Mouse (Mus musculus) MEL (cell line): ENCODE measurements around the gene Parp1. TPM values are rescaled to one million over a fixed set of nuclear protein-coding genes. Genes with fewer than 3 reads are reported as not detected.
A peak's percentile ranks its signal among the peaks of the same experiment; 100 is the strongest.

Experiments
- DNase-seq: peaks from one replicate; pipeline ENCODE4 v3.0.0; 2011; ENCODE audit warnings: low read depth, low spot score
- H3K27ac ChIP-seq: 2 replicates; pipeline ENCODE4 v1.5.1; 2012; ENCODE audit warnings: low read depth, mild to moderate bottlenecking, control low read depth, low read length, moderate library complexity; ENCODE audit not compliant: control insufficient read depth
- H3K27me3 ChIP-seq, 2 experiments: fragments of 150-350 bp in 1 of 2; sonication (generic) in 1 of 2; 2 replicates each; pipeline ENCODE4 v1.6.1; 2012; ENCODE audit warnings: low read length in 2 of 2, mild to moderate bottlenecking in 2 of 2, improper control_type of control experiment in 1 of 2, moderate library complexity in 1 of 2; ENCODE audit not compliant: insufficient read depth in 2 of 2, control insufficient read depth in 1 of 2
- H3K36me3 ChIP-seq, 2 experiments: 2 replicates each; pipeline ENCODE4 v1.6.1; 2012 to 2014; ENCODE audit warnings: low read length in 2 of 2, improper control_type of control experiment in 1 of 2, inconsistent platforms in 1 of 2, mild to moderate bottlenecking in 1 of 2; ENCODE audit not compliant: insufficient read depth in 2 of 2, control insufficient read depth in 1 of 2
- H3K4me1 ChIP-seq, 2 experiments: fragments of 150-350 bp in 1 of 2; sonication (generic) in 1 of 2; 2 replicates each; pipeline ENCODE4 v1.6.1; 2012; ENCODE audit warnings: low read length in 2 of 2, improper control_type of control experiment in 1 of 2, mild to moderate bottlenecking in 1 of 2; ENCODE audit not compliant: insufficient read depth in 2 of 2, control insufficient read depth in 1 of 2
- H3K4me3 ChIP-seq, 2 experiments: fragments of 150-350 bp in 1 of 2; sonication (generic) in 1 of 2; 2 replicates each; pipeline ENCODE4 v1.5.1; 2012; ENCODE audit warnings: low read depth in 2 of 2, low read length in 2 of 2, mild to moderate bottlenecking in 2 of 2, moderate library complexity in 2 of 2, control low read depth in 1 of 2, improper control_type of control experiment in 1 of 2; ENCODE audit not compliant: control insufficient read depth in 1 of 2, insufficient read depth in 1 of 2
- H3K79me2 ChIP-seq: 2 replicates; pipeline ENCODE4 v1.6.1; 2012; ENCODE audit warnings: mild to moderate bottlenecking, low read length, moderate library complexity; ENCODE audit not compliant: control insufficient read depth, poor library complexity, insufficient read depth
- H3K9ac ChIP-seq: 2 replicates; pipeline ENCODE4 v1.6.1; 2012; ENCODE audit warnings: low read depth, mild to moderate bottlenecking, control low read depth, low read length, moderate library complexity; ENCODE audit not compliant: control insufficient read depth, poor library complexity, severe bottlenecking
- H3K9me3 ChIP-seq: fragments of 150-350 bp; sonication (generic); replicated peaks from 2 replicates; pipeline ENCODE4 v1.6.1; 2012; ENCODE audit warnings: mild to moderate bottlenecking, low read length, improper control_type of control experiment, moderate library complexity; ENCODE audit not compliant: insufficient read depth
- CHD1 ChIP-seq: IDR thresholded peaks from 2 replicates; pipeline ENCODE4 v1.6.1; 2012; ENCODE audit warnings: low read depth, mild to moderate bottlenecking, inconsistent platforms, low read length, improper control_type of control experiment
- CTCF ChIP-seq, 3 experiments: IDR thresholded peaks in 2 of 3; conservative IDR thresholded peaks in 1 of 3; 2 replicates each; pipeline ENCODE4 v1.5.1; 2011 to 2012; ENCODE audit warnings: low read length in 3 of 3, low read depth in 2 of 3, mild to moderate bottlenecking in 2 of 3, improper control_type of control experiment in 1 of 3, inconsistent platforms in 1 of 3, mixed read lengths in 1 of 3, moderate library complexity in 1 of 3; ENCODE audit not compliant: control insufficient read depth in 1 of 3, insufficient read depth in 1 of 3, poor library complexity in 1 of 3, severe bottlenecking in 1 of 3
- HCFC1 ChIP-seq: IDR thresholded peaks from 2 replicates; pipeline ENCODE4 v1.6.1; 2012; ENCODE audit warnings: low read depth, mild to moderate bottlenecking, inconsistent platforms, low read length, improper control_type of control experiment, moderate library complexity
- MXI1 ChIP-seq: IDR thresholded peaks from 2 replicates; pipeline ENCODE4 v1.6.1; 2011; ENCODE audit warnings: mild to moderate bottlenecking, low read depth, low read length, improper control_type of control experiment
- MYC ChIP-seq: IDR thresholded peaks from 2 replicates; pipeline ENCODE4 v1.6.1; 2011; ENCODE audit warnings: low read depth, mild to moderate bottlenecking, low read length, improper control_type of control experiment, moderate library complexity
- POLR2AphosphoS5 ChIP-seq: IDR thresholded peaks from 2 replicates; pipeline ENCODE4 v1.6.1; 2012; ENCODE audit warnings: low read depth, borderline replicate concordance, mild to moderate bottlenecking, inconsistent platforms, low read length, moderate library complexity, mixed read lengths
- SIN3A ChIP-seq: IDR thresholded peaks from 2 replicates; pipeline ENCODE4 v1.6.1; 2012; ENCODE audit warnings: low read length, improper control_type of control experiment, inconsistent platforms
- USF1 ChIP-seq: IDR thresholded peaks from 2 replicates; pipeline ENCODE4 v1.6.1; 2014; ENCODE audit warnings: low read depth, mild to moderate bottlenecking, inconsistent platforms, low read length, improper control_type of control experiment, moderate library complexity
- ZMIZ1 ChIP-seq: IDR thresholded peaks from 2 replicates; pipeline ENCODE4 v1.6.1; 2012; ENCODE audit warnings: low read depth, mild to moderate bottlenecking, inconsistent platforms, low read length, improper control_type of control experiment, moderate library complexity
- polyA plus RNA-seq, 2 experiments: library from polyadenylated mRNA; stranded (reverse) in 1 of 2; unstranded in 1 of 2; fragments of >175 nt in 1 of 2; fragments of >200 nt in 1 of 2; gene quantifications; 2 replicates each; pipeline versions ENCODE4 v1.2.1 to v1.2.4; 2012; ENCODE audit warnings: low replicate concordance in 2 of 2, low read depth in 1 of 2; ENCODE audit not compliant: insufficient read length in 2 of 2, insufficient read depth in 1 of 2, missing spikeins in 1 of 2
- total RNA-seq: library from RNA; depleted of rRNA; stranded (reverse); fragments of 300-350 nt; gene quantifications from 2 replicates; pipeline ENCODE4 v1.2.3, GENCODE M21; 2012; rRNA removed

Parp1 gene
- total and polyA plus RNA-seq, 3 experiments = 136 to 188 (median 140) TPM

DNA sequence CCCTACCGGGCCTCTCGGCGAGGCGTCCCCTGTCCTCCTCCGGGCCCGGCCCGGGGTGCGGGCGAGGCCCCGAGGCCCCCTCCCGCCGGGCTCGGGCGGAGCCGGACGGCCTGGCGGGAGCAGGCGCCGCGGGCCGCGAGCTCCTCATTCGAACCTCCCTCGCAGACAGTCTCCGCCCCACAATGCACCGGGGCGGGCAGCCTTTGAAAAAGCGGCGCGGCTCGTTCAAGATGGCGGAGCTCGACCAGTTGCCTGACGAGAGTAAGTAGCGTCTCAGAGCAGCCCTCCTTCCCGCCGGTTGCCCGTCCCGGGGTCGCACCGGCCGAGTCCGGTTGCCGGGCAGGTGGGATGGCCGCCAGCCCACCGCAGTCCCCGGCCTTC is 72.4 kb downstream of the Parp1 start, which contains the start of gene Lin9 (continued):
- TF ChIP-seq SIN3A (peak; percentile 50; the same call in 1 of the 2 replicates), ZMIZ1 (peak; percentile 76), POLR2AphosphoS5 (no peak)

DNA sequence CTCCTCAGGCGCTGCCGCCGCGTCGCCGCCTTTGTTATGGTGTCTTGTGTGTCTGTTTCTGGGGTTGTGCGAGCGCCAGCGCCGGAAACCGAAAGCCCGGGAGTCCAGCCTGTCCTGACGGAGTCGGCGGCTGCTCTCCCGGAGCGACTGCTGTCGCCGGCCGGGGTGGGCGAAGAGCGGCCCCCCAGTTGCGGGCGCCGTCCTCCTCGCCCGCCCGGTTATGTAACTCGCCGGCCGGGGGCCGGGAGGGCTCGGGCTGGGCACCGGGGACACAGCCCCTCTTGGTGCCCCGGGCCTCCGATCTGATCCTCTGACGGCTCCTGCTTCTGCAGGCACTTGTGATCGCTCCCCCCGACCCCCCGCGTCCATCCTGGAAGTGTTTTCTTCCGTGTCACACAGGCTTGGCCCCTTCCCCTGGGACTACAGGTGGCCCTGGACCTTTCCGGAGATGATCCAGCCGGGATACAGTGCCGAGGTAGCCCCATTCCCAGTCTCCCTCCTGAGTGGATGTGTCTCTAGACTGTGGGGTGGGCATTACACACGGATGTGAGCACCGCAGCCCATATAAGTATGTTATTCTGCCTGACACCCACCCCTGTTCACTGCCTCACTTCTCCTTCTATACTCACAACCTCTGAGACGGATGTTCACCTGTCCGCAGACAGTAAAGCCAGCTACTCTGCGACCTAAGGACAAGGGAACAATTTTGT is 72.9 kb downstream of the Parp1 start:
- TF ChIP-seq MXI1 = no peak
- TF ChIP-seq CHD1 = peak; percentile 79; the same call in 1 of the 2 replicates
- Histone ChIP-seq H3K27me3 (no peaks in the 10 kb centered on the region), H3K9ac (peak overlapping the region; percentile 100), H3K36me3 (peaks cover 0 to 21% of the 10 kb centered on the region in 2 experiments; a peak in 2 of 4 replicates), H3K9me3 (no peaks in the 10 kb centered on the region), H3K4me1 (peaks cover 0 to 18% of the 10 kb centered on the region in 2 experiments; a peak in 2 of 4 replicates), H3K4me3 (peak overlapping the region; percentile 90 to 93), H3K79me2 (peaks cover 45% of the 10 kb centered on the region), H3K27ac (peak overlapping the region; percentile 80)
- peak; percentile 44 for DNase-seq

DNA sequence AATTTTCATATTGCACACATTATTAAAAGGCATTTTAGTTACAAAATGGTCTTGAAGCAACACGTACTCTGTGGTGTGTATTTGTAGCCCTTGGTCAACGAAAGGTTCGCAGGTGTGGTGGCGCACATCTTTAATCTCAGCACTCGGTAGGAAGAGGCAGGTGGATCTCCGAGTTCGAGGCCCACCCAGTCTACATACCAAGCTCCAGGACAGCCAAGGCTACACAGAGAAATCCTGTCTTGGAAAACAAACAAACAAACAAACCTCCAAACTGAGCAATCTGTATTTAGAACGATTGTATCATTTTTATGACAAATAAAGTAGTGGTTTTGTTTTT is 73.5 kb downstream of the Parp1 start:
- peak overlapping the region; percentile 100 for H3K9ac ChIP-seq

More for the DNA sequence above, 73.5 kb downstream of the Parp1 start:
- H3K4me1 ChIP-seq = peaks cover 0 to 18% of the 10 kb centered on the region in 2 experiments; a peak in 2 of 4 replicates
- DNase-seq = peak; percentile 26
- H3K36me3 ChIP-seq = peaks cover 0 to 21% of the 10 kb centered on the region in 2 experiments; a peak in 2 of 4 replicates
- peak overlapping the region; percentile 90 to 93 for H3K4me3 ChIP-seq
- H3K27ac ChIP-seq = no peak overlapping the region
- no peaks in the 10 kb centered on the region for H3K9me3 ChIP-seq
- H3K27me3 ChIP-seq = no peaks in the 10 kb centered on the region
- peaks cover 46% of the 10 kb centered on the region for H3K79me2 ChIP-seq
- no peak for TF ChIP-seq CTCF (IDR thresholded peaks at IDR 0.05 in 2 of 3, conservative IDR thresholded peaks at IDR 0.05 in 1 of 3; ENCODE audit: control insufficient read depth in 1 of 3, insufficient read depth in 1 of 3, low read depth in 2 of 3, low read length in 3 of 3, poor library complexity in 1 of 3, severe bottlenecking in 1 of 3)
- peak; percentile 78; the same call in 1 of the 2 replicates for TF ChIP-seq CHD1
- no peak for TF ChIP-seq HCFC1
- TF ChIP-seq MYC = no peak
- TF ChIP-seq USF1 = no peak

Other genes starting within 250 kb of the Parp1 start
- gene Itpkb, start 238.4 kb upstream of the Parp1 start, total RNA-seq = 3.4 and 3.7 TPM in 2 replicates
- gene Itpkb, start 238.4 kb upstream of the Parp1 start, polyA plus RNA-seq = 1 to 10 TPM in 1 of 2 experiments, not detected in 1; 9.2 TPM
- not detected in 2 replicates for gene Stum, start 85.4 kb upstream of the Parp1 start, total RNA-seq
- gene Stum, start 85.4 kb upstream of the Parp1 start, polyA plus RNA-seq = not detected
- gene Lin9, start 72.2 kb downstream of the Parp1 start, total RNA-seq = 9.9 and 10.2 TPM in 2 replicates
- 10 to 100 TPM in 1 of 2 experiments, not detected in 1; 11.1 TPM for gene Lin9, start 72.2 kb downstream of the Parp1 start, polyA plus RNA-seq
- gene Mixl1, start 128.1 kb downstream of the Parp1 start, total RNA-seq = not detected in 2 replicates
- gene Mixl1, start 128.1 kb downstream of the Parp1 start, polyA plus RNA-seq = not detected
- gene Acbd3, start 157.1 kb downstream of the Parp1 start, total RNA-seq = 17.4 and 17.8 TPM in 2 replicates
- 10 to 100 TPM in 1 of 2 experiments, not detected in 1; 23.2 TPM for gene Acbd3, start 157.1 kb downstream of the Parp1 start, polyA plus RNA-seq
- 573 and 574 TPM in 2 replicates for gene H3f3a, start 245.0 kb downstream of the Parp1 start, total RNA-seq
- gene H3f3a, start 245.0 kb downstream of the Parp1 start, polyA plus RNA-seq = 100 to 1,000 TPM; 265 to 903 TPM